Mouse (Mus musculus): Measurements from ENCODE around the gene Rbm38.

DNA sequence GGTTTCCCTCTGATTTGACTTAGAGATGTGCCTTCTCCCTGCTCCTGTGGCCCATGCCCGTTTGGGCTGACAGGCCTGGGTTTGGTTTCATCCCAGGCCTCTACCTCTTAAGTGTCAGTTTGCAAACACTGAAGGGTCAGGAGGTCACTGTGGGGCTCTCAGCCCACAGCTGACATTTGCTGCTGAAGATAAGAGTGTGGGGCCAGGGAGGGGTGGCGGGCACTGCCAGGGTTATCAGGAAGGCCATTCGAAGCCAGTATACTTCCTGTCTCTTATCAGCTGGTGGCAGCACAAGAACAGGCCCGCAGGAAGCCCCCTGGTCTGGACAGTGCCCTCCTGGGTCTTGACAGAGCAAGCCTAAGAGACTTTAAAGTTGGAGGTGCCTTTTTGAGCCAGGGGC, 14.7 kb downstream of the Rbm38 start:
- TF ChIP-seq EP300 (IDR thresholded peaks at IDR 0.05; ENCODE audit: low read depth) = no peak
- no peak for TF ChIP-seq CTCF (IDR thresholded peaks at IDR 0.05; ENCODE audit: low read depth)
